Mouse (Mus musculus): ENCODE results near the gene Pip4k2a.

GRCm38 (mm10) chr2:18856461-18856860 is 141.5 kb downstream of the Pip4k2a start:
- TF ChIP-seq MAFK (IDR thresholded peaks at IDR 0.05; ENCODE audit: insufficient replicate concordance, low read length) (no peak), CTCF (conservative IDR thresholded peaks at IDR 0.05 in 1 of 2, IDR thresholded peaks at IDR 0.05 in 1 of 2; ENCODE audit: low read depth in 2 of 2, low read length in 2 of 2) (no peak), BHLHE40 (IDR thresholded peaks at IDR 0.05; ENCODE audit: low read depth, low read length) (no peak), HCFC1 (IDR thresholded peaks at IDR 0.05; ENCODE audit: low read depth, low read length) (no peak), POLR2A (IDR thresholded peaks at IDR 0.05; ENCODE audit: low read depth, low read length) (no peak), ZKSCAN1 (IDR thresholded peaks at IDR 0.05; ENCODE audit: borderline replicate concordance, low read depth, low read length) (no peak), TCF12 (IDR thresholded peaks at IDR 0.05; ENCODE audit: low read depth, low read length) (no peak), RCOR1 (conservative IDR thresholded peaks at IDR 0.05; ENCODE audit: low read depth, low read length) (no peak), NRF1 (IDR thresholded peaks at IDR 0.05; ENCODE audit: low read depth, low read length) (no peak), MXI1 (IDR thresholded peaks at IDR 0.05; ENCODE audit: low read depth, low read length) (no peak), ZNF384 (IDR thresholded peaks at IDR 0.05; ENCODE audit: low read depth, low read length) (no peak), USF2 (conservative IDR thresholded peaks at IDR 0.05; ENCODE audit: low read depth, low read length) (no peak), CHD2 (IDR thresholded peaks at IDR 0.05; ENCODE audit: low read length) (no peak), MYC (IDR thresholded peaks at IDR 0.05; ENCODE audit: low read depth, low read length) (no peak)

Data from CH12.LX (cell line).